Mouse (Mus musculus) spleen, adult 2 months (tissue): Measurements from ENCODE around the gene C130026I21Rik.
"Not testable (repeated sequence)": the region's sequence is repeated elsewhere in the genome, so short reads cannot be mapped to it uniquely, and the experiment has no call there.

Experiments
- CTCF ChIP-seq: fragments of 200-500 bp; IDR thresholded peaks from 2 replicates; pipeline ENCODE4 v1.5.1; 2011; ENCODE audit warnings: mild to moderate bottlenecking, inconsistent platforms; ENCODE audit not compliant: insufficient read depth, insufficient read length, insufficient replicate concordance; ENCODE audit errors: extremely low read depth
- POLR2A ChIP-seq: fragments of 200-500 bp; IDR thresholded peaks from 2 replicates; pipeline ENCODE4 v1.6.1; 2011; ENCODE audit warnings: low read depth, low read length, inconsistent platforms

DNA sequence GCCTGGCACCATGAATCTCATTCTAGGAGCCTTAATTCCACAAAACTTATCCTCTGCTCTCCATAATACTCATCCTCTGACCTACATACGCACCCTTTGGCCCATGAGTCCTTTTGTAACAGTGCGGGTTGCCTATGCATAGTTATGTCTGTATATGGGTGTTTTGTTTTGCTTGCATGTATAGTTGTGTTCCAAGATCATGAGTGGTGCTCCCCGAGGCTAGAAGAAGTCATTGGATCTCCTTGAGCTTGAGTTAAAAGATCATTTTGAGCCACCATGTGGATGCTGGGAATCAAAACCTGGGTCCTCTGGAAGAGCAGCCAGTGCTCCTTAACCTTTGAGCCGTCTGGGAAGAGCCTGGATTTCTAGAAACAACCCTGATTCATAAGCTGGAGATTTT, 25.4 kb downstream of the C130026I21Rik start:
- not testable (repeated sequence) for TF ChIP-seq CTCF, POLR2A
